Mouse (Mus musculus) kidney, postnatal 0 days (tissue): ENCODE results near the gene Bsx. TPM values are rescaled to one million over a fixed set of nuclear protein-coding genes. Genes with fewer than 3 reads are reported as not detected.

Source experiments
- ATAC-seq: fragments of 200-750 bp; cut with Nextera tagmentation; replicated peaks from 2 replicates; pipeline ENCODE4 v1.8.0; 2017; ENCODE audit warnings: low read depth, moderate number of reproducible peaks, moderate TSS enrichment, moderate library complexity; ENCODE audit not compliant: low FRiP score
- DNase-seq: peaks from one replicate; pipeline ENCODE4 v3.0.0-alpha.2; 2016; ENCODE audit warnings: low spot score
- H3K27ac ChIP-seq: fragments of 300-500 bp; sonication (generic); 2 replicates; pipeline ENCODE4 v1.5.1; 2014; ENCODE audit warnings: mild to moderate bottlenecking
- H3K27me3 ChIP-seq: fragments of 300-500 bp; sonication (generic); 2 replicates; pipeline ENCODE4 v1.6.1; 2014; ENCODE audit warnings: low read length, mixed read lengths; ENCODE audit not compliant: insufficient read depth
- H3K36me3 ChIP-seq: fragments of 300-500 bp; sonication (generic); 2 replicates; pipeline ENCODE4 v1.6.1; 2014; ENCODE audit warnings: low read length, mixed read lengths; ENCODE audit not compliant: insufficient read depth
- H3K4me1 ChIP-seq: fragments of 300-500 bp; sonication (generic); replicated peaks from 2 replicates; pipeline ENCODE4 v1.6.1; 2014; ENCODE audit warnings: antibody characterized with exemption, low read length, mixed read lengths; ENCODE audit not compliant: insufficient read depth
- H3K4me2 ChIP-seq: fragments of 300-500 bp; sonication (generic); 2 replicates; pipeline ENCODE4 v1.6.1; 2014; ENCODE audit warnings: mild to moderate bottlenecking, low read length, moderate library complexity, mixed read lengths
- H3K4me3 ChIP-seq: fragments of 300-500 bp; sonication (generic); replicated peaks from 2 replicates; pipeline ENCODE4 v1.5.1; 2014; ENCODE audit warnings: low read depth, low read length
- H3K9ac ChIP-seq: fragments of 300-500 bp; sonication (generic); 2 replicates; pipeline ENCODE4 v1.6.1; 2014; ENCODE audit warnings: low read depth, low read length
- H3K9me3 ChIP-seq: fragments of 300-500 bp; sonication (generic); replicated peaks from 2 replicates; pipeline ENCODE4 v1.6.1; 2016; ENCODE audit warnings: low read length, inconsistent platforms, mixed read lengths
- CTCF ChIP-seq: IDR thresholded peaks from 2 replicates; pipeline ENCODE4 v1.5.1; 2016; ENCODE audit warnings: antibody characterized with exemption, low read depth, mild to moderate bottlenecking, moderate library complexity
- WGBS: fragments of 180-500 bp; shearing (Covaris S2); extraction: QIAGEN DNeasy Blood & Tissue Kit; methylation state at CpG from one replicate; pipeline ENCODE4 v1.1.7; 2014; 5-methylcytosine and 5-hydroxymethylcytosine counted together
- polyA plus RNA-seq: library from polyadenylated mRNA; unstranded; fragments of >200 nt; fragmentation: Nextera tagmentation; extraction: Ambion mirVana; gene quantifications from 2 replicates; pipeline ENCODE4 v1.2.1, GENCODE M21; 2015

The Bsx gene
- polyA plus RNA-seq, 1 experiment from 2014 or later, result not detected

DNA sequence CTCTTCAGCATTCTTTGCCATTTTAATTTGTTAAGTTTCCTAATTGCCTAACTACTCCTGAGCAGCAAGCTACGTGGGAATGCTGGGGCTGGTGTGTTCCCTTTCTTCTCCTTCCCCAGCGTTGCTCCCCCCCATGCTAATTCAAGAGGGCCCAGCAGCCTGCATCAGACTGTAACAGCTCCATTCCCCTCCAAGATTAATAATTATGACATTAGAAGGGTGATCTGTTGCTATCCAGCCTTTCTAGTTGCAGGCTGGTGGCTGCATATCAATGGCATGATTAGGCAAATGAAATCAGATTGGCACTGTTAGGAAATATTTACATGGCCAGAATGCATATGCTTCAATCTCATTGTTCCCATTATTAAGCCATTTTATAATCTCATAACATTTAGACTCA, 22.4 kb upstream of the Bsx start:
- Histone ChIP-seq H3K36me3 (no peaks in the 10 kb centered on the region), H3K27ac (no peak overlapping the region), H3K4me2 (no peak overlapping the region), H3K27me3 (no peaks in the 10 kb centered on the region), H3K9ac (no peak overlapping the region), H3K9me3 (no peaks in the 10 kb centered on the region), H3K4me1 (no peaks in the 10 kb centered on the region), H3K4me3 (no peak overlapping the region)
- ATAC-seq (no peak), DNase-seq (no peak)
- 53% methylated on average over 2 of the region's 2 CpGs for WGBS
- TF ChIP-seq CTCF, result no peak

DNA sequence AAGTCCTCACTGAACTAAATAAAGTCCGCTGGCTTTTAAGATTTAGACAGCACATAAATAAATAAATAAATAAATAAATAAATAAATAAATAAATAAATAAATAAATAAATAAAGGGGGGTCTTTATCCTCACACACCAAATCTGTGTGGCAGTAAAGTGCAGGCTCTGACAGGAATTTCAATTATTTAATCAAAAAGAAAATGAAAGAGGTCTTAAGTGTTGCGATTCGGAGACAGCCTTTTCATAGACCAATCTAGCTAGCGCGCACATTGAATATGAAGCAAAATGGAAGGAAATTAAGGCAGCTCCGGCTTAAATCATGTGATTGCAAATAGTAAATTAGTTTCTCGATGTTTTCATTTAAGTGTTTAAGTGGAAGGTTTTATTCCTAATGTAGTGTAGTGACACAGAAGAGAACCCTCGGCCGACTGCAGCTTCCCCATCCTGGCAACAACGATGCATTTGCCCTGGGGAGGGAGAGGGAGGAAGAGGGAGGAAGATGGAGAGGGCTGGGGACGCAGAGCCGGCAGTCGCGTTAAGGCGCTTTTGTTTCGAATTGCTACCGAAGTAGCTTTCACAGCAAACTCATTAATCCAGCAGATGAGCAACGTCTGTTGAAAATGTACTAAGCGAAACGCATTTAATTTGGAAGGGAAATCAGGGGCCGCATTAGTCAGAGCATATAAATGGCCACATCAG, 15.3 kb upstream of the Bsx start:
- WGBS, result 8% methylated on average over 21 of the region's 21 CpGs

DNA sequence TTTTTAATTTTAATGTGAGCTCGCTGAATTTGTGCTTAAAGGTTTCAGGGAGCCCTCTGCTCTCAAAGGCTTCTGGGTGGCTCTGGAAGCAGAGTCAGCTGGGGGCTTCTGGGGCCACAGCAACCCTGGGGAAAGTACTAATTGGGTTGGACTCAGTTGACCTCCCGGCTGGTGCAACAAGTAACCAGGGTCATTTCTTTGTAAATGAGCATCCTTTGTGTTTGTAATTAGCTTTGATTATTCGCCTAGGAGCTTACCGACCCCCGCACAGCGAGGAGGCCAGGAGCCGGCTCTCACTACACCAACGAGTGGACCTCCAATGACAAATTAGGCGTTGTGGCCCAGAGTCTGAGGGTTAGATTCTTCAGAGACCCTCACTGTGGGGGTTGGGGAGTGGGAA, 14.7 kb upstream of the Bsx start:
- TF ChIP-seq CTCF, result no peak
- ATAC-seq, result no peak
- Histone ChIP-seq H3K4me1 (0 out of 2 replicates have a peak, but pooled peaks cover 3% of the 10 kb centered on the region), H3K9me3 (no peaks in the 10 kb centered on the region), H3K27ac (no peak overlapping the region), H3K4me2 (peak overlapping the region; percentile 58), H3K4me3 (peak overlapping the region; percentile 30; the same call in 1 of the 2 replicates), H3K27me3 (peaks cover 10% of the 10 kb centered on the region), H3K9ac (no peak overlapping the region), H3K36me3 (no peaks in the 10 kb centered on the region)
- 7% methylated on average over 9 of the region's 9 CpGs for WGBS
- no peak for DNase-seq

More for the DNA sequence above, 15.3 kb upstream of the Bsx start:
- no peak for TF ChIP-seq CTCF
- Histone ChIP-seq H3K4me3 (peak overlapping the region; percentile 30), H3K4me2 (peak overlapping the region; percentile 58), H3K27me3 (peaks cover 10% of the 10 kb centered on the region), H3K36me3 (no peaks in the 10 kb centered on the region), H3K9me3 (no peaks in the 10 kb centered on the region), H3K4me1 (0 out of 2 replicates have a peak, but pooled peaks cover 3% of the 10 kb centered on the region), H3K9ac (no peak overlapping the region), H3K27ac (no peak overlapping the region)
- ATAC-seq (no peak), DNase-seq (peak; percentile 59)

DNA sequence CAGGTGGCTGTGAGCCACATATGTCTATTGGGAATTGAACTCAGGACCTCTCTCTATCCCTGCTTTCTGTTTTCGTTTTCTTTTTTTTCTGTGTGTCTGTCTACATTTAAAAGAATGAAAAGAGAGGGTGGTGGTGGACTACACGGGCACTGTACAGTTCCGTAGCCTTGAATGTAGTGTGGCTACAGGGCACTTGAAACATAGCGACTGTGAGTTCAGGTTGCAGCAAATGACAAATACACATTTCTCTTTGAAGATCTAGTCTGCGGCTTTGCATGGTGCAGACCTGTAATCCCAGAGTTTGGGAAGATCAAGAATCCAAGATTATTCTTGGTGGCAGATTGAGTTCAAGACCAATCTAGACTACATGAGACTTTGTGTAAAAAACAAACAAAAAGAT, 3.6 kb upstream of the Bsx start:
- TF ChIP-seq CTCF, result no peak
- DNase-seq (no peak), ATAC-seq (no peak)
- Histone ChIP-seq H3K9me3 (no peaks in the 10 kb centered on the region), H3K27me3 (peaks cover 69% of the 10 kb centered on the region), H3K4me2 (no peak overlapping the region), H3K9ac (no peak overlapping the region), H3K4me3 (no peak overlapping the region), H3K4me1 (no peaks in the 10 kb centered on the region), H3K36me3 (no peaks in the 10 kb centered on the region), H3K27ac (no peak overlapping the region)
- 85% methylated on average over 5 of the region's 5 CpGs for WGBS

DNA sequence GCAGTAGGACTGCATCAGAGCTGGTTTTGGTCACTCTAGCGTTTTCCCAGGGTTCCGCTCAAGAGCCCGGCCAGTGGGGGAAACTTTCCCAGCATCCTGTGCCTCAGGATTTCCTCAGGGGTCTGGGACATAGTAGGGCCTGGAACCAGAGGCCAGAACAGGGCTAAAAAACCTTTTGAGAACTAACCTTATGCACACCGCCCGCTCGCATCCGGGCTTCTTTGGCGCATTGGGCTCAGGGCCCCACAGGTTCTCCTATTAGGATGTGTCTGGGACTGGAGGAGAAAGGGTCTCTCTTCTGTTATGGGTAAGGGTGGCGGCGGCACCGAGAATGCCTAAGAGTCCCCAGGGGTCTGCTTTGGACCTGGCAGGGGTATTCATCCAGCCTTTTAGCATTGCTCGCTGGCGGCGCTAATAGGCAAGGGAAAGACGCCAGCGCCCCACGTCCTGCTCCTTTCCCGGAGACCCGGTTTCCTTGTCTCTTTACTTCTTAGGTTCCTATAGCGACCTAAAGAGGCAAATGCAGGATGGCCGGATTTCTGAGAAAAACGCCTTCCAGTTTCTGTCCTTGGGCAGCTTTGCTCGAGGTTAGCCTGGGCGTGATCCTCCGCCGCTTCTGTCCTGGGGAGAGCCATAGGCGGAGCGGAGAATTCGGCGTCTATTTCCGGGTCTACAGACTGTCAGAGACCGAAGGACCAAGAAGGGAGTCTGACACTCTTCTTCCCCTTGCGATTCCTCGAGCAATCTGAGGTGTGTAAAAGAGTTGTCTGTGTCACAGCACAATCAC, 2.4 kb upstream of the Bsx start:
- peak overlapping the region; percentile 5; the same call in 1 of the 2 replicates for H3K4me2 ChIP-seq
- H3K9ac ChIP-seq, result no peak overlapping the region
- H3K4me3 ChIP-seq, result no peak overlapping the region
- DNase-seq, result no peak
- no peaks in the 10 kb centered on the region for H3K4me1 ChIP-seq
- ATAC-seq, result no peak
- peaks cover 81% of the 10 kb centered on the region for H3K27me3 ChIP-seq
- no peak overlapping the region for H3K27ac ChIP-seq
- under 1% methylated on average over 34 of the region's 34 CpGs for WGBS
- no peak for TF ChIP-seq CTCF
- no peaks in the 10 kb centered on the region for H3K36me3 ChIP-seq
- no peaks in the 10 kb centered on the region for H3K9me3 ChIP-seq

DNA sequence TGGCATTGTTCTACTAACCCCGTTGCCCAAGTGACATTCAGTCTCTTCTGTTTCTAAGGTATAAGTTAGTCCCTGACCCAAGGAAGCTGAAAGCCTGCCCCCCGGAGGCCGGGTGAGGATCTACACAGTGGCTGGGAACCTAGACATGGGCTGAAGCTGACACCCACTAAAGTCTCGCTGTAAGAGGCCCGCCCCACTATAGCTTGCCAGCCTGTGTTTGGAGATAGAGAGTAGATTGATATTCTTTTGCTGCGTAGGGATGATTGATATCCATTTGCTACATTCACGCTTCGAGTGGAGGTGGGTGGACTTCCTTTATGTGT, 1.8 kb upstream of the Bsx start:
- DNase-seq, result no peak
- no peak; the same call in 1 of the 2 replicates for TF ChIP-seq CTCF
- no peak for ATAC-seq
- Histone ChIP-seq H3K27ac (no peak overlapping the region), H3K36me3 (no peaks in the 10 kb centered on the region), H3K4me2 (no peak overlapping the region), H3K9me3 (no peaks in the 10 kb centered on the region), H3K4me3 (no peak overlapping the region), H3K4me1 (no peaks in the 10 kb centered on the region), H3K27me3 (peaks cover 83% of the 10 kb centered on the region), H3K9ac (no peak overlapping the region)
- 7% methylated on average over 8 of the region's 8 CpGs for WGBS
